Mouse (Mus musculus) ES-Bruce4 (cell line): ENCODE data around the gene Sirt6. TPM values are rescaled to one million over a fixed set of nuclear protein-coding genes. Genes with fewer than 3 reads are reported as not detected.

Experiments used
- H3K27ac ChIP-seq: 2 replicates; pipeline ENCODE4 v1.5.1; 2012; ENCODE audit warnings: low read length, inconsistent platforms; ENCODE audit not compliant: insufficient read depth
- H3K27me3 ChIP-seq: 2 replicates; pipeline ENCODE4 v1.6.1; 2012; ENCODE audit warnings: mild to moderate bottlenecking, low read length, inconsistent platforms; ENCODE audit not compliant: control insufficient read depth, poor library complexity, insufficient read depth, severe bottlenecking
- H3K36me3 ChIP-seq: 2 replicates; pipeline ENCODE4 v1.6.1; 2012; ENCODE audit warnings: inconsistent platforms, mild to moderate bottlenecking, low read length, moderate library complexity; ENCODE audit not compliant: control insufficient read depth, poor library complexity, insufficient read depth, severe bottlenecking
- H3K4me1 ChIP-seq: one replicate; pipeline ENCODE4 v1.8.1; 2011; ENCODE audit warnings: low read length; ENCODE audit not compliant: control insufficient read depth, insufficient read depth
- H3K4me3 ChIP-seq: 2 replicates; pipeline ENCODE4 v1.5.1; 2011; ENCODE audit warnings: low read depth, mild to moderate bottlenecking, low read length
- H3K9ac ChIP-seq: 2 replicates; pipeline ENCODE4 v1.6.1; 2012; ENCODE audit warnings: low read depth, mild to moderate bottlenecking, inconsistent platforms; ENCODE audit not compliant: poor library complexity, severe bottlenecking
- H3K9me3 ChIP-seq: replicated peaks from 2 replicates; pipeline ENCODE4 v1.6.1; 2012; ENCODE audit warnings: mild to moderate bottlenecking, low read length, inconsistent platforms; ENCODE audit not compliant: control insufficient read depth, poor library complexity, insufficient read depth, severe bottlenecking
- CTCF ChIP-seq: IDR thresholded peaks from one replicate; pipeline ENCODE4 v1.8.1; 2011; ENCODE audit warnings: low read depth, low read length
- EP300 ChIP-seq: IDR thresholded peaks from 2 replicates; pipeline ENCODE4 v1.6.1; 2011; ENCODE audit warnings: low read depth, low read length; ENCODE audit not compliant: insufficient read depth
- POLR2A ChIP-seq: IDR thresholded peaks from one replicate; pipeline ENCODE4 v1.8.1; 2011; ENCODE audit warnings: low read length; ENCODE audit not compliant: insufficient read depth
- polyA plus RNA-seq: library from polyadenylated mRNA; stranded (reverse); fragments of >200 nt; gene quantifications from 2 replicates; pipeline ENCODE4 v1.2.4, GENCODE M21; 2011; ENCODE audit warnings: low read depth; ENCODE audit not compliant: missing spikeins, insufficient read depth, insufficient read length

Sirt6 gene
- polyA plus RNA-seq, 1 experiment: 16.6 TPM

DNA sequence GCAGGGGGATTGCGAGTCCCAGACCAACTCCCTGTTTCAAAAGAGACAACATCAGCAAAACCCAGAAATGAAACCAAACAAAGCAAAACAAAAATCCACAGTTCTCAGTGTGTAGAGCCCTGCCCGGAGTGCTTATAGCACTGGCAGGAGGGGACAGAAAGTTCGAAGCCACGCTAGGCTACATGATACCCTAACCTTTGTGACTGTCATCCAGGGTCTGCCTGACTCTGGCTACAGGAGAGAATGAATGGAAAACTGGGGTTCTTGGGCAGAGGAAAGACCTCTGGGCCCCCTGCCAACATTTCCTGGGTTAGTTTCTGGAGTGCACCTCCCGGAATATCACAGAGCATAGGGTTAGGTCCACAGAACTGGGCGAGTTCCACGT, 231 bp upstream of the Sirt6 start:
- Histone ChIP-seq H3K27me3 (no peaks in the 10 kb centered on the region), H3K4me1 (peaks cover 8% of the 10 kb centered on the region), H3K9me3 (no peaks in the 10 kb centered on the region), H3K4me3 (peak overlapping the region; percentile 90), H3K9ac (peak overlapping the region; percentile 68), H3K27ac (peak overlapping the region; percentile 88), H3K36me3 (no peaks in the 10 kb centered on the region)
- no peak for TF ChIP-seq EP300
- TF ChIP-seq CTCF: no peak
- TF ChIP-seq POLR2A: no peak

GRCm38 (mm10) chr10:81626101-81626993, 1.2 kb downstream of the Sirt6 start:
- TF ChIP-seq EP300: no peak
- no peak for TF ChIP-seq POLR2A
- TF ChIP-seq CTCF: no peak
- no peaks in the 10 kb centered on the region for H3K36me3 ChIP-seq
- peak overlapping the region; percentile 69 for H3K27ac ChIP-seq

DNA sequence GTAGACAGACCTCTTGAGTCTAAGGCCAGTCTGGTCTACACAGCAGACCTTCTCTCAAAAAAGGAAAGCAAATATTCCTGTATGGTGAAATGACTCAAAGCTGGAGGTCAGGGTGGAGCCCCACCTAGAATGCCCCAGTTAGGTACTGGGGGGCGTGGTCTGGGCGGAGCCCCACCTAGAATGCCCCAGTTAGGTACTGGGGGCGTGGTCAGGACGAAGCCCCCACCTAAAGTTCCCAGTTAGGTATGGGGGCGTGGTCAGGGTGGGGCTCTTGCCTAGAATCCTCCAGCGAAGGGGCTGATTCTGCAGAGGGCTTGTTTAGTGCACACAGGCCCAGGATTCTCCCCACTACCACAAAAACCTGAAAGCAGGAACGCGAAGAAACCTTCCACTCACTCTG, 4.2 kb downstream of the Sirt6 start:
- Histone ChIP-seq H3K27me3 (no peaks in the 10 kb centered on the region), H3K27ac (peak overlapping the region; percentile 55), H3K4me1 (peaks cover 10% of the 10 kb centered on the region), H3K4me3 (no peak overlapping the region), H3K9ac (no peak overlapping the region), H3K9me3 (no peaks in the 10 kb centered on the region), H3K36me3 (no peaks in the 10 kb centered on the region)
- peak; percentile 51 for TF ChIP-seq POLR2A
- no peak for TF ChIP-seq CTCF
- no peak for TF ChIP-seq EP300

More at GRCm38 (mm10) chr10:81626101-81626993, 1.2 kb downstream of the Sirt6 start:
- Histone ChIP-seq H3K27me3 (no peaks in the 10 kb centered on the region), H3K4me1 (peaks cover 8% of the 10 kb centered on the region), H3K9me3 (no peaks in the 10 kb centered on the region), H3K9ac (peak overlapping the region; percentile 68), H3K4me3 (peak overlapping the region; percentile 90)

DNA sequence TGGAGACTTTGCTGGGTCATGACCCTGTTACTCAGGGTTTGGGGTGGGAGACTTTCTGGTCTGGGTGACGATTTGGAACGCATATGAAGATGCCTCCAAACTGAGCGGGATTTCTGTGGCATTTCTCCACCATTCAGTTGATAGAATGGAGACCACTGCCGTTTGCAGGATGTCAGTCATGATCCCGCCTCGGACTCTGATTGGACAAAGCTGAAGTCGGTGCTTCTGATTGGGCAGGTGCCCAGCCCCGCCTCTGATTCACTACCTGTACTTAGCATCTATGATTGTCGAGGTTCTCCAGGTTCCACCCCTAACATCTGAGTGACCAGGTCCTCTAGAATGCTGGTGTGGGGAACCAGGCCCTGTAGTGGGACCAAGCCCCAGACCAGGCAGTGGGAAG, 6.8 kb downstream of the Sirt6 start:
- Histone ChIP-seq H3K9ac (no peak overlapping the region), H3K36me3 (no peaks in the 10 kb centered on the region), H3K4me3 (no peak overlapping the region)

DNA sequence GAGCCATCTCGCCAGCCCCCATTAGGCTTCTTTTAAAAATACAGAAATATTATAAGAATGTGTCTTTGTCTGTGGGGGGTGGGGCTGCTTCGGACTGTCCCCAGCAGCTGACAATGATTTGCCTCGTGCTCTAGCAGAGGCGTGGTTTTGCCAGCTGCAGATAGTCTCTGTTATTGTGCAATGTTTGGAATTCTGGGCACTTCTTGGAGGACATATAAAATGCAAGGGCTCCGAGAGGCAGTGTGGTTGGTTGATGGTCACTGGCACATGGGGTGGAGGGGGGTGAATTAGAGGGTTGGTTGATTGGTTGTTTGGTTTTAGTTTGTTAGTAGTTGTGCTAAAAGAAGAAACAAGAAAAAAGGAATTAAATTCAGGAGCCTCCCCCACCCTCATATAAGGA, 7.6 kb downstream of the Sirt6 start:
- no peaks in the 10 kb centered on the region for H3K9me3 ChIP-seq
- H3K27me3 ChIP-seq: no peaks in the 10 kb centered on the region
- H3K4me1 ChIP-seq: peaks cover 16% of the 10 kb centered on the region
- H3K9ac ChIP-seq: no peak overlapping the region
- no peak overlapping the region for H3K27ac ChIP-seq
- no peaks in the 10 kb centered on the region for H3K36me3 ChIP-seq
- H3K4me3 ChIP-seq: no peak overlapping the region
- no peak for TF ChIP-seq EP300
- TF ChIP-seq POLR2A: no peak
- TF ChIP-seq CTCF: no peak

More for the DNA sequence above, 6.8 kb downstream of the Sirt6 start:
- Histone ChIP-seq H3K4me1 (peaks cover 16% of the 10 kb centered on the region), H3K27me3 (no peaks in the 10 kb centered on the region), H3K27ac (no peak overlapping the region), H3K9me3 (no peaks in the 10 kb centered on the region)
- TF ChIP-seq EP300 (no peak), POLR2A (no peak), CTCF (no peak)

DNA sequence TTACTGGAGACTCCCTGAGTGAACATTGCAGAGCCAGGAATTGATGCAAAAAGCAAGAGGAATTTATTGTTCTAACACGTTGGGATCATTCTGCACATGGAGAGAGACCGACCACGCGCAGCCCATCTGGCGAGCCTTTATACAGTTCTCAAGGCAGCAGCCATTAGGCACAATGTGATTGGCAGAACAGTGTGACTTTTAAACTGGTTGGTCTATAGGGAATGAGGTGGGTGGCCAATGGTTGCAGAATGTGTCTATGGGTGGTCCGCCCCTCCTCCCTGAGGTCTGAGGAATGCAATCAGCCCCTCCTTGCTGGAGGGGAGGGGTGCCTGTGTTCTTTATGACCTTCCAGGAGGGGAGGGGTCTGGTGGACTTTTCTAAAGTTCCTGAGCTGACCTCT, 12.1 kb downstream of the Sirt6 start:
- Histone ChIP-seq H3K9ac (peak overlapping the region; percentile 16; the same call in 1 of the 2 replicates), H3K9me3 (no peaks in the 10 kb centered on the region), H3K4me1 (peaks cover 7% of the 10 kb centered on the region), H3K4me3 (peak overlapping the region; percentile 28), H3K36me3 (no peaks in the 10 kb centered on the region), H3K27me3 (no peaks in the 10 kb centered on the region), H3K27ac (peak overlapping the region; percentile 84)
- no peak for TF ChIP-seq POLR2A
- no peak for TF ChIP-seq CTCF
- peak; percentile 90; the same call in 1 of the 2 replicates for TF ChIP-seq EP300
